Mouse (Mus musculus) induced T-regulatory cell, adult 2 months (primary cell): ENCODE measurements at regions not wholly inside any gene's neighbourhood (a gene's known extent, or its start where the extent isn't known, plus 50 kb on each side); places are given as distances from the start of the nearest gene placed in this dataset.

Source experiments
- DNase-seq: peaks from one replicate; pipeline ENCODE4 v3.0.0-alpha.2; 2012; ENCODE audit warnings: low read depth

DNA sequence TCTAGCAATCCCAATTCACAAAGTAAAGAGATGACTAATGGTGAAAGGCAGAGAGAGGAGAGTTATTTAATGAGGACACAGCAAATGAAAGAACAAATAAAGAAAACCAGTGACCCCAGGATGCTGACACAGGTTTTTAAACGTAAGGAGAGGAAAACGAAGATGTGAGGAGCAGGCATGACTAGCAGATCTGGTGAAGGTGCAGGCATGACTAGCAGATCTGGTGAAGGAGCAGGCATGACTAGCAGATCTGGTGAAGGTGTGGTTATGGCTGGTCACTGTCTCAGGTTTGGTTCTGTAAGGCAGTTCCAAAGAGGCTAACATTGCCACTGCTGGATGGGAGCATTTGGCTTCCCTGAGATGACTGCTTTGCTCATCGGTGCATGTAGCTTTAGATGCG is 57.0 kb downstream of the Mbl2 start:
- no peak for DNase-seq

DNA sequence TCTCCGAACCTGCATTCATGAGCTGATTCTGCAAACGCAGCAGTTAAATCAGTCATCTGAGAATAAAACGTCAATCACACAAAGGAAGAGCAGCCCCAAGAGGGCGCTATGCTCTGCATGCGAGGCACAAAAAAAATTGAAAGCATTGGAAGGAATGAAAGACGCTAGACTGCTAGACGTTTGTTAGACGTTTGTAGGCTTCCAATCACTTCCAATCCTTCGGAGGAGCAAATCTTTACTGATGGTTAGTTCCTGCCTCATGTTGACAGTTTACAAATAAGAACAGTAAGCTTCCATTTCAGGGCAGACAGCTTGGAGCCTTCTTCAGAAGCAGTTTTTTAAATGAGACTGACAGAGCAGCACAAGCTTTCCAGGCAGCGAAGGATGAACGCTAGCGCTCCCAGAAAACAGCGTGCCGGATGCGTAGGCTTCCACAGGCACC is 62.5 kb downstream of the Mbl2 start:
- peak; percentile 2 for DNase-seq

DNA sequence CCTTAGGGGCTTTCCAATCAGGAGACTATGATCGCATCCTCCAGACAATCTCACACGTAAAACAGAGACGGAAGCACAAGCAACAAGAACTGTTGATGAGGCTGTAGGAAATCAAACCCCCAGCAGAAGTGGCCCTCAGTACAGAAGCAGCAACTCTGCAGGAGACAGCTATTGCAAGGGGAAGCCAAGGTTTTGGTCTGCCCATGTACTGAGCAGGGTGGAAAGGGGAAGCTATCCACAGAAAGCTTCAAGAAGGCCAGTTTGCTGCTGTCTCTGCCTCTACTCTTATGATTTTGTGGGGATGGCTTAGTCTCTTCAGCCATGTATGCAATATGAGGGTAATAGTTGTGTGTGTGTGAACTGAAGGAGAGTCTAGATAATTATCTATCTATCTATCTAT is 63.3 kb downstream of the Mbl2 start:
- DNase-seq: no peak

DNA sequence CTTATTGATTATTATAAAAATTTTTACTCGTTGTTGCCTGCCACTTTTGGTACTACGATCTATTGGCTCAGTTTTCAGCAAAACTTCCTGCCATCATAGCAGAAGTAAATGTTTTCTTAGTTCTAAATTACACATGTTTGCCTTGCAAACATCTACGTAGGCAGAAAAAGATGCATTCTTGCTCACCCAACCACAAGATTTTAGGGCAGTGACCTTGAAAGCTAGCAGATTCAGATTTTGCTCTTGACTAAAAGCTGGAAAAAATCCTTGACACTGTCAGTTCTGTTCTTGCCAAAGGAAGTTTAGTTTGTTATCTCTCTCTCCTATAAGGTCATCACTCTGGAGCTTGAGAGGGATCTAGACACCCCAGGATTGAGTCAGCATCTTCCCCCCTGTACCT is 66.8 kb downstream of the Mbl2 start:
- DNase-seq: no peak

DNA sequence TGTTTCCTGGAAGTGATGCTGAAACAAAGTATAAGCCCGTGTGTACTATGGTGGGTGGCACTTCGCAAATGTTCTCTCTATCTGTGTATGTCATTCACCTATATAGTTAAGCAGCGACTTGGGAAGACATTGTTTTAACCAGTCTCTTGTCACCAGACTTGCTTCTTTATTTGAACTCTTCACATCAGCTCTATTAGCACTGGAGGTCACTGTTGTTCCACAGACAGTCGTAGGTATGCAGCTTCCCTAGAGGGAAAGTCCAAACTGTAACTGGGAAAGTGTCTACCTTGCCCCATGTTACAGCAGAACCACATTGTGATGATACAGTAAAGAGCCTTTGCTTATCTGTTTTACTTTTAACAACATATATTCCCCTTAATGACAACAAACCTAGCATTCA is 69.5 kb downstream of the Mbl2 start:
- no peak for DNase-seq

DNA sequence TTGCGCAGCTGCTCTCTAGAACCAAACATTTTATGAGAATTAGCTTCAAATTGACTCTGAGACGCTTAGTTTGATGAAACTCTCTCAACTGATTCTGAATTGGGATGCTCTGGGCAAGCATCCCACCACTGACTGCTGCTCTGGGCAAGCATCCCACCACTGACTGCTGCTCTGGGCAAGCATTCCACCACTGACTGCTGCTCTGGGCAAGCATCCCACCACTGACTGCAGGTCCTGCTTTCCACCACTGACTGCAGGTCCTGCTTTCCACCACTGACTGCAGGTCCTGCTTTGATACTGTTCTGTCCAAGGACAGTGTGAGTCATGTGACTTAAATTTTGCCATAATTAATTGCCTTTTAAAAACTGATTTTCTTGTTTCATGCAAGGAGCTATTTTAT is 73.6 kb downstream of the Mbl2 start:
- no peak for DNase-seq

DNA sequence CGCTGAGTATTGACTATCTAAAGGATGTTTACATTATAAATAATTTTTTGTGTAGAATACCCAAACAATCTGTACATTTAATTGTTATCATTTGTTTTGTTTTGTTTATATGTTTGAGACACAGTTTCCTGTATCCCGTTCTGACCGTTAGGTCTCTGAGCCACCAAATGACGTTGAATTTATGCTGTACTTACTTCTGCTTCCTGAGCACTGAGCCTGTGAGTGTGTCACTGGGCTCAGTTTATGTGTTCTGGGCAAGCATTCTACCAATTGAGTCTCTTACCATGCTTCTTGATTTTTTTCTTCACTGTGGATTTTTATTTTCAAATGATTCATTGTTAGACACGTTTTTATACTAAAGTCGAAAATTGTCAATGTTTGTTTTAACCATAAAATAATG is 74.2 kb downstream of the Mbl2 start:
- DNase-seq: no peak

DNA sequence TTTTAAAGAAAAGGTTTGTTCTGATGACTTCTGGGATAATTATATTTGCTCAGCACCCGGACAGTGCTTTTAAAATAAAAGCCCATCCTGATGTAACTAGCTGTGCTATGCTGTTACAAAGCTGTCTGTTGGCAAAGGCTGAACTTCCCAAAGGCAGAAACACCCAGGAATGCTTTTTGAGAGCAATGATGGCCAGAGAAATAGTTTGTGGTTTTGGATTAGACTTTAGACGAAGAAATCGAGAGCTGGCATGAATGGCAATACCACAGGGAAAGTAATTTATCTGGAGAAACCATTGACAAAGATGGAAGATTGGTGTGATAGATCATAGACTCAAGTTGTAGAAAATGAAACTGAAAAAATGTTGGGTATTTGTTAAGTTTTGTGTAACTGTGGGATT is 84.6 kb downstream of the Mbl2 start:
- no peak for DNase-seq

DNA sequence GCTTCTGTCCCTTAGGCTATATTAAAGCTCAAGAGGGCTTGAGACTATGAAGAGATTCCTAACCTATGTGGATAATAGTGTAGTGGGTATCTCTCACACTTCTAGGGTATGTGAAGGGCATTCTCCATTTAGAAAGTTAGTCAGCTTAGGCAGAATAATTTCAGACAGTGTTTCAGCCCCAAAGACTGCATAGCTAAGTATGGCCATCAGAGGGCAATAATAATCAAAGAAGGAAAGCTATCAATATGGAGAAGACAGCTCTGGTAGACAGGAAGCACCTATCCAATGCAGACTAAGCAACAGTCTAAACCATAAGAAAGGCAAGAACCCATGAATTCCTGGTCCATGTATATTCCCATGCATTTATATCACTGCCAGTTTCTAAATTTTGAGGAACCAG is 95.0 kb downstream of the Mbl2 start:
- DNase-seq: no peak

DNA sequence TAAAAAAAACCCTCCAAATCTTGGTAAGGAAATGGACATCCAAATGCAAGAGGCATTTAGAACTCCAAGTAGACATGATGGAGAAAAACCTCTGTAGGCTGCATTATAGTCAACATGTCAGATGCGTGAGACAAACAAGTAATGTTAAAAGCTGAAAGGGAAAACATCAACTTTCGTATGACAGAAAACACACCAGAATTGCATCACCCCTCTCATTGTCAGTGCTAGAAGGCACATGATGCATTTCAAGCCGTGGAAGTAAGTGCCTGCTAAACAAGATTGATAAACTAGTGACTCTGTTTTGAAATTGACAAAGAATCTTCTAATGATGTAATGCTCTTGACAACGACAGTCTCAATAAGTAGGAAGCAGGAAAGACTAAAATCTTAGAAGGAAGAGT is 96.1 kb downstream of the Mbl2 start:
- no peak for DNase-seq

DNA sequence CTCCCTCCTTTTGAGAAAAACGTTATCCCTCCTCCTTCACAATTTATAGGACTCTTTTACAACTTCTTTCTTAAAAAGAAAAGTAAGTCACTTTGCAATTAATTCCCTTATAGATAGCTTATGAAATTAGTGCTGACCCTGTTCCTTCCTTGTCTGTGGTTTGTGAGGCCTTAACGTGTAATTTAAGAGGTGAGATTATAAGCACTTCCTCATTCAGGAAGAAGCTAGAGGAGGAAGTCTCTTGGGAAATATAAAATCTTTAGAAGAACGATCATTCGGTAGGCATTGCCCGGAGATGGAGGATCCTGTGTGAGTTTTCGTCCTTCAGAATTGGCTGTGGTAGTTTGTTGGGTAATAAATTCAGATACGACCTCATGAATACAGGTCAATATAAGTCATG is 98.0 kb downstream of the Mbl2 start:
- DNase-seq: no peak

DNA sequence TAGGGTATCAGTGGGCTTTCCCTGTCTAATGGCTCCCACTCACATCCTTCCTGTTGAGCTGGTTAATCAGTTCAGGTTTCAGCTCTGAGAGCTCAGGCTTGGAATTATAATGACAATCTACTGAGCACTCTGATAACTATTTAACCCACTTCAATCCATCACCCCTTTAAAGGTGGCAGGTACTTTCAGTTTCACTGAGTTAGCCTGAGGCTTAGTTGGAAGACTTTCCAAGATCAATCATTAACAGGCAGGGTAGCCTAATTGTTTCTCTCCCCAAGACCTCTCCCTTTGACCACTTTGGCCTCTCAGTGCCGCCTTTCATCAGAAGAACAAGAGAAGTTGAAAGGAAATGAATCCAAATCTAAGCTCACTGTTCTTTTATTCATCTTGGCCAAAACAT is 99.1 kb downstream of the Mbl2 start:
- DNase-seq: no peak

DNA sequence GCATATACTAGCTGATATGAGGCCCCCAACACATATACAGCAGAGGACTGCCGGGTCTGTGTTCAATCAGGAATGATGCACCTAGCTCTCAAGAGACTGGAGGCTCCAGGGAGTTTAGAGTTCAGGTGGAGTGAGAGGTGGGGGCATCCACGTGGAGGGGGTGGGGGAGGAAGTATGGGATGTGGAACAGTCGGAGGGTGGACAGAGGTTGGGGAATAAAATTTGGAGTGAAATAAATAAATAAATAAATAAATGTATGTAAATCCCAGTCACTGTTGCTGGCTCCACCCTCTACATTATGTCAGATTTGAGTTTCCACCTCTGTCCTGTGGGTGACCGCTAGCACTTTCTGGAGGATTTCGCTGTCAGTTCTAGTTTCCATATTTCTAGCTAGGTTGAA is 111.7 kb downstream of the Mbl2 start:
- no peak for DNase-seq

DNA sequence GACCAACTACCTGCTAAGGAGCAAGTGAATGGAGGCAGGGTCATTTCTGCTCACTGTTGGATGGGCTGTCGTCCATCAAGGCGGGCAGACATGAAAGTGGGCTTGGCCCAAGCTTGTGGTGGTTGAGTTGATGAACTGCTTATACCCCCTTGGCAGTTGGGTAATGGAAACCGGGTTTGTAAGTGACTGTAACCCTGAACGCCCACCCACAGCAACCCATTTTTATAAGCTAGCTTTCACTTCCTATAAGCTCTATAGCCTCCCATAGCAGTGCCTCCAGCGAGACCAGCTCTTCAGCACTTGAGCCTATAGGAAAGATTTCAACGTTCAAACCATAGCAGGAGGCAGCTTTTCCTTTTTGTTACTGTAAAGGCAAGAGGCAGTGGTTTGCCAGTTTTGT is 116.2 kb downstream of the Mbl2 start:
- DNase-seq: no peak

DNA sequence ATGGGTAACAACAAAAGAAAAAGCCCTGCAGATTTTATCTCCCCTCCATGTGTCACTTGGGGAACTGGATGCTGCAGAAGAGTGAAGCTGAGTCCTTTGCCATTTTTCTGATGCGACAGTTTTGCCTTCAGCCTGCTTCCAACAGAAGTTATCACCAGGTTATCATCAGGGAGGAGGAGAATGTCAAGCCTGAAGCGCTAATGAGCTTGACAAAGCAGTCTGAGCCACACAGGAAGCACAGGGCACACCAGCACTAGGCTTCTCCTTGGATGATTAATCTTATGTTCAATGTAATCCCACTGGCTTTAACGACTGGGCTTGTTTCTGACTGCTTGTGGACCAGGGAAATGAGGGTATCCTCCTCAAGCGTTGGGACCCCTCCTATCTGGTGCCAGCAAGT is 122.2 kb downstream of the Mbl2 start:
- no peak for DNase-seq

DNA sequence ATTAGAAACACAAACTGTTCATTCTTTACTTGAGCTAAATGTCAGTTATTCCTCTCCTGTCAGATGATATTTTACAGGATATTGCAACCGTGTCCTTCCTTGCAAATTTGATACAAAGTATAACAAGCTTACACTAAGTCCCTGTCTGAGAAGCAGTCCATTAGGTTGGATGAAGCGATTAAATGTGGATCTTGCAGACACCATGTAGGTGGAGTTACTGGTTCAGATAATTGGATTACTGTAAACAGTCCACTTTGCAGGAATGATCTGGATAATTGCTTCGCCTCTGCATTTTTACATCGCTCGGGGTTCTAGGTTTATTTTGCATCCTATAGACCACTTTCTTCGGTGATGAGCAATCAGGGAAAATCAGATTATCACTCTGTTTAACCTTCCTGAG is 126.2 kb downstream of the Mbl2 start:
- no peak for DNase-seq

DNA sequence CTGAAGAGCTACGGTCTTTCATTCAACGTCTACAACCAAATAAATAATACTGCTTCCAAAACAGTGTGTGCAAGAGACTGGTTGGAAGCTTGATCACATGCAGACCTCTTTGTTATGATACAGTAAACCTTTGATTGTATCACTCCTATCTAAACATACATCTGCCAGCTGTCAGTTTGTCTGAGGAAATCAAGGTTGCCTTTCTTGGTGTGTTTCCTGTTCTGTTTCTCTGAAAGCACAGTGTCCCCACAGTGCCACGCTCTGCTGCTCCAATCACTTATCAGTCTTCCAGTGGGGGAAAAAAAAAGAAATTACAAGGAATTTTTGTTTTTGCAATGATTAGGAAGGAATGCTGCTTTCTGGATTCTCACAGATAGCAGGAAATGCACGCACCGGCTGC is 139.2 kb downstream of the Mbl2 start:
- no peak for DNase-seq

DNA sequence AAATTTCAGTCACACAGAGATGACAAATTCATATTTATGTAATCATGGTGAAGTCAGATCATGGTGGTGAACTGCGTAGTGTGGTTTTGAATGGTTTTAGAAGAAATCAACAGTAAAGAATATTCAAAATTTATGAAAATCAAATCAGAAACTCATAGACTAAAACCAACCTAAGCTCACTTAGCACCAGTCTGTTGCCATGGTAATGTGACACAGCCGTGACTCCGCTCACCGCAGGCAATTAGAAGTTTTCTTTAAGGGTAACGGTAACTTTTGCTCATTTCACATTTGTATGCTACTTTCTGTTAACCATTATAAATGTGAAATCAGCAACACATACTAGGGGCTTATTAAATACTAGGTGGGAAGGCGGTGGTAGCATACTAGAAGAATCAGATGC is 147.0 kb downstream of the Mbl2 start:
- DNase-seq: no peak

DNA sequence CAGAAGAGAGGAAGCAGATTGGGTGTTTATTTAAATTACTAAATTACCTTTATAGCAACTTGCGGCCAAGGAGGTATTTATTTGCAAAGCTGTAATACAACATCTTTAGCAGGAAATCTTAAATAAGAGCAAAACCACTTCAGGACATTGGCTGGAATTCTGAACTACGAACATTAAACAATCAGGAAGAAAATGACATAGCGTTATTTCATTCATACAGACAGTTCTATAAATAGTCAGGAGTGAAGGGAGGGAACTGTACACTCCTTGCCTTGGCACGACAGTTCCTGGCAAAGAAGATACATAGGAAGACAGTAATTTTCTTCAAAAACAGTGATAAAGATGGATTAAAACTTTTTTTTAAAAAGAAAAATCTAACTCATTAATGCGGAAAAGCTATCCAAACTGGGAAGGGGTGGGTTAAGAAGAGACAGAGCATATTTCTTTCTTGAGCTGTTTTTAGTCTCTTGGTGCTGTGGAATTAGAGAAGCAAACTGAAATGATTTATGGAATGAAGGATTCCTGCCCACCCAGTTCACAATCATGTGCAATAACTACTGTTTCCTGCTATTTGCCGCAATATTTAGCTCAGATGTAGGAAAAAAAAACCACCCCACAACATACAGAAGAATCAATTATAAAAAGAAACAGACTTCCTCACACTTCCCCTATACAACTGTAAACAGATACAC is 147.9 kb downstream of the Mbl2 start:
- DNase-seq: no peak

DNA sequence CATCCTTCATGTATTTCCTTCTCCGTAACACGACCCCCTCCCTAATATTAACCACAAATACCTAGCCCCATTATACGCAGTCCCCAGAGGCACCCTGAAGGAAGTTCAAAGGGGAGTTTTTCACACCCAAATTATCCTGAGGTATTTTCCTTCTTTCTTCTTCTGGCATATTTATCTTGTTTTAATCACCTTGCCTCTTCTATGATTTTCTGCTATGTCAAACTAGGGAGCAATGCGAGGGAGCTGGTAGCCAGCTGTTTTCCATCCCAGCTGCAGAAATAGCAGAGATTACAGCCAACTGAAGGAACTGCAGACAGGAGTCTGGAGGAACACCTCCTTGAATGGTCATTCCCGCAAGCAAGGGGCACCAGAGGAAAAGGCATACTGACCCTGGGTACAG is 155.7 kb downstream of the Dkk1 start:
- no peak for DNase-seq

DNA sequence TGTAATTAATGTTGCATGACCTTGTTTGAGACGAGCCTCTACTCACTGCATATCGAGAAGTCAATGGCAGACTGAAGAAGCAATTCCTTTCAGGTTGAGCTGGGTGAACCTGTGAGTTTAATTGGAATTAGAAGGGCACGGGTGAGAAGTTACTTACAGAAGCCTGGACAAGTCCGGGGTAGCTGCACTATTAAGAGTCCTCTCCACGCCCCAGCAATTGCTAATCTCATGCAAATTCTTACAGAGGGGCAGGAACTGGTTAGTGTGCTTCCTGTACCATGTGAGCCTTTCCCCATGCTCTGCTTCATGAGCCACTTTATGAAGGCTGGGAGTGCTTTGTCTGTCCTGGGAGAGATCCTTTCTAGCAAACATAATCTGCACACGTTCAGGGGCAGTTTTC is 142.5 kb downstream of the Dkk1 start:
- no peak for DNase-seq

DNA sequence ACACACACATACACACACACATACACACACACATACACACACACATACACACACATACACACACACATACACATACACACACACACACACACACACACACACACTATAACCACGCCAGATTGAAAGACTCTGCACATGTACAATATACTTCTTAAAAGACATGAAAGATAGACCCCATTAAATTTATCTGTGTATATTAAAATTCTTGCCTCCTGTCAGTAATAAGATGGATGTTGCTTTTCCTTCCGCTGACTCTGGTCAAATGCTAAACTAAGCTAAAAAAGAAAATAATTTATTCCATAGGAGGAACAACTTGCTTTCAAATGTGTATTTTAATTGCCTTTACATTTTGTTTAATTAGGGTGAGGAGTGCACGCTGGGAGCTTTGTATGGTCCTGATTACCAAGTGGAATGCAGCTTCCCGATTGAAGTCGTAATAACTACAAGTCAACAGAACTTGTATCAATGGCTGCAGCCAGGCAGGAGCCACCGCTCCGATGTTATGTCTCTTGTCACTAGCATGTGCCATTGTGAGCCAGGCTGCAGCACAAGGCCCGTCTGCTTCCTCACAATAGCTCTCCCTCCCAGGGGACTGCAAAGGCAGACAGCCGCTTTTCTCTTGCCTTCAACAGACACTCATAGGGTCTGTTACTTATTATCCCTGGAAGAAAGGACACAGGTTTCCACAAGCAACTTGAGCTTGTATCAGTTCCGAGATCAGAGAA is 129.7 kb downstream of the Dkk1 start:
- no peak for DNase-seq

DNA sequence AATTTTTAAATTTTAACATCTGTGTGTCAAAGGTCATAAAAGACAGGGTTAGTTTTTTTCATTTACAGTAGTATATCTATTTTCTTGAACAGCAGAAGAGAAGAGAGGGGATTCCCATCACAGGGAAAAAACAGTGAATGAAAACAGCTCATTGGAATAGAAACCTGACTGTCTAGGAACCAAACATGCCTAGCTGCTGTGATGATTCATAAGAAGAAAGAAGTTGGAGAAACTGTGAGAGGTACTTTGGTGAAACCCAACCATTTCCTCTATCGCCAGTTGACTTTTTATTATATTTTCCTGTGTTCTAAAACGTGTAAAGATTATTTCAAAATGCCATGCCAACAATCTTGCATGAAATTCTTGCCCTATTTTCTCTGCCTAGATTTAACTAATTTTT is 123.8 kb downstream of the Dkk1 start:
- DNase-seq: no peak

DNA sequence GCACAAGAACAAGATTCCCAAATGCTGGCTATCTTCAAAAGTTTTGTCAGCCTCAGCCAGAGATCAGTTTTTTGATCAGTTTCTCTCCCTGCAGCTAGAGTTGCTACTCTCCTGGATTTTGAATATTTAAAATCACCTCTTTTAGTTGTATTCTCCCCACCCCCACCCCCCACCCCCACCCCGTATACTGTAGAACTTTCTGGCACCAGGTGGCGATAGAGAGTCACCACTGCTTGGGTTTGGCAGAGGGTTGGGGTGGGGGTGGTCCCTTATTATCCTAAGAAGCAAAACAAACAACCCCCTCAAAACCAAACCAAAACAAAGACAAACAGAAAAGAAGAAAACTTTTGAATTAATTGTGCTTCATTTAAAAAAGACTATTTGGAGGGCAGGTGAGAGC is 122.0 kb downstream of the Dkk1 start:
- peak; percentile 9 for DNase-seq
